Mouse (Mus musculus) heart, embryonic 16.5 days (tissue): ENCODE data around the gene Rubcnl. TPM values are rescaled to one million over a fixed set of nuclear protein-coding genes. Genes with fewer than 3 reads are reported as not detected.

Experiments used
- ATAC-seq: fragments of 200-750 bp; cut with Nextera tagmentation; replicated peaks from 2 replicates; pipeline ENCODE4 v1.8.0; 2017; ENCODE audit warnings: moderate number of reproducible peaks; ENCODE audit not compliant: insufficient read depth, low FRiP score; ENCODE audit errors: extremely low read depth
- H3K27ac ChIP-seq: fragments of 300-500 bp; sonication (generic); 2 replicates; pipeline ENCODE4 v1.5.1; 2014; ENCODE audit warnings: mild to moderate bottlenecking, low read length, control low read depth, moderate library complexity
- H3K27me3 ChIP-seq: fragments of 300-500 bp; sonication (generic); 2 replicates; pipeline ENCODE4 v1.6.1; 2014; ENCODE audit warnings: low read length, mixed read lengths; ENCODE audit not compliant: control insufficient read depth, insufficient read depth
- H3K36me3 ChIP-seq: fragments of 300-500 bp; sonication (generic); 2 replicates; pipeline ENCODE4 v1.6.1; 2014; ENCODE audit not compliant: control insufficient read depth, insufficient read depth
- H3K4me1 ChIP-seq: fragments of 300-500 bp; sonication (generic); 2 replicates; pipeline ENCODE4 v1.6.1; 2014; ENCODE audit warnings: low read length, mixed read lengths; ENCODE audit not compliant: control insufficient read depth, insufficient read depth
- H3K4me2 ChIP-seq: fragments of 300-500 bp; sonication (generic); 2 replicates; pipeline ENCODE4 v1.6.1; 2014; ENCODE audit warnings: low read depth, mild to moderate bottlenecking, control low read depth, low read length
- H3K4me3 ChIP-seq: fragments of 300-500 bp; sonication (generic); 2 replicates; pipeline ENCODE4 v1.5.1; 2014; ENCODE audit warnings: mild to moderate bottlenecking, control low read depth, low read length
- H3K9ac ChIP-seq: fragments of 300-500 bp; sonication (generic); 2 replicates; pipeline ENCODE4 v1.6.1; 2014; ENCODE audit warnings: low read length, control low read depth
- H3K9me3 ChIP-seq: fragments of 300-500 bp; sonication (generic); replicated peaks from 2 replicates; pipeline ENCODE4 v1.6.1; 2016; ENCODE audit warnings: low read length; ENCODE audit not compliant: control insufficient read depth
- WGBS: fragments of 180-500 bp; shearing (Covaris S2); extraction: QIAGEN DNeasy Blood & Tissue Kit; methylation state at CpG from one replicate; pipeline ENCODE4 v1.1.7; 2014; 5-methylcytosine and 5-hydroxymethylcytosine counted together
- polyA plus RNA-seq: library from polyadenylated mRNA; unstranded; fragments of >200 nt; fragmentation: Nextera tagmentation; extraction: Ambion mirVana; gene quantifications from 2 replicates; pipeline ENCODE4 v1.2.1, GENCODE M21; 2015

Rubcnl gene
- polyA plus RNA-seq, 1 experiment from 2014 or later: 2.0 TPM

DNA sequence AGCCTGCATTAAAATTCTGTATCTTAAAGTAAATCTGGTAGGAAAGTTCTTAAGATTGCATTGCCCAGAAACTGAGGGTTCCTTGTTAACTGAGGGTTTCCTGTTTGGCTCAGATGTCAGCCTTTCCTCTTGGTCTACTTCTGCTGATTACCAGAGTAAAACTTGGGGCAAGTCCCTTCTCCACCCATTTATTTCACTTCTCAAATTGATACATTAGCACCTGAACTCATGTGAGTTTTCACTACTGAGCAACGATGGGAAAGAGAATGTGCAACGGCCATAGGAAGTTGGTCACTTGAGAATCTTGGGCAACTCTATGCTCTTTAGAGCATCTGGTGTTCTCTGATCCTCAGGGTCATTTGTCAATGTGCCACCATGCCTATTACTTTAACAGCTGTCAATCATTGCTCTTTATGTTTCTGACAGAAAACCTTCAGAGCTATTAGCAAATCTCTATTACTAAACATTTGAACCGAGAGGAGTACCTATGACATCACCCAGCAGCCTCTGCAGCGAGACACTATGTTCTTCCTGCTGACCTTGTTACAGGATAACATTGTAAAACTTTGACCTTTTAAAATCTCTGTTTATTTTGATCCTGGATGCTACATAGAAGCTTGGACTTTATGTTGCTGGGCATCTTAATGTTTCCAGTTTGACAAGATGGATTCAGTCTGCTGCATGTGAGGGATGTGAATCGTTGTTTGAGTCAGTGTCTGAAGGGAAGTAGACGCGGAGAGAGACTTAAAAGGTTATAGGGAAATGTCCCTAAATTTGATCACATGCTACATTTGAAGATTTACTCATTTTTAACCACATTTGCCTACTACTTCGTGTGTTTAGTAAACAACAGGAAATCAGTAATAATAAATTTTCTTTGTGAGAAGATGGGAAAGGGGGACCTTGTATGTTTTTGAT, 9.2 kb downstream of the Rubcnl start:
- ATAC-seq: no peak
- H3K4me3 ChIP-seq: no peak overlapping the region
- H3K9me3 ChIP-seq: no peaks in the 10 kb centered on the region
- no peak overlapping the region for H3K27ac ChIP-seq
- no peaks in the 10 kb centered on the region for H3K27me3 ChIP-seq
- WGBS: 73% methylated on average over 8 of the region's 8 CpGs
- H3K9ac ChIP-seq: no peak overlapping the region
- H3K36me3 ChIP-seq: no peaks in the 10 kb centered on the region
- H3K4me2 ChIP-seq: no peak overlapping the region
- peaks cover 10% of the 10 kb centered on the region for H3K4me1 ChIP-seq

DNA sequence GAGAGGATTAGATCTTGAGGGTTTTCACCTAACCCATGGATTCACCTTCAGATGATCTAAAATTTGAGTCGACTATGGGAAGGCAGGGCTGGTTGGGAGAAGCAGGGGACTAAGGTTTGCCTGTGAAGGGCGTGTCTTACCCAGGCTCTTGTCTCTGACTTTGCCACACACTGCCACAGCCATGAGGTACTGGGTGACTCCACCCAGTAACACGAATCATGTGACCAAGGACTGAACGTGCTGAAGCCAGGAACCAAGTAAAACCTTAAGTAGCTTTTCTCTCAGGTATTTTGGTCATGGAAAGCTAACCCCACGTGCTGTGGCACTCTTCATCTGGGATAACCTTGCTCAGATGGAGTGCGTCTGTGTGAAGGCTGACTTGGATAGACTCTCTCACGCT, 14.9 kb downstream of the Rubcnl start:
- Histone ChIP-seq H3K9ac (no peak overlapping the region), H3K36me3 (no peaks in the 10 kb centered on the region), H3K27ac (no peak overlapping the region), H3K4me3 (no peak overlapping the region), H3K4me2 (no peak overlapping the region), H3K9me3 (no peaks in the 10 kb centered on the region), H3K4me1 (0 out of 2 replicates have a peak, but pooled peaks cover 2% of the 10 kb centered on the region), H3K27me3 (no peaks in the 10 kb centered on the region)
- 66% methylated on average over 7 of the region's 7 CpGs for WGBS
- no peak for ATAC-seq

DNA sequence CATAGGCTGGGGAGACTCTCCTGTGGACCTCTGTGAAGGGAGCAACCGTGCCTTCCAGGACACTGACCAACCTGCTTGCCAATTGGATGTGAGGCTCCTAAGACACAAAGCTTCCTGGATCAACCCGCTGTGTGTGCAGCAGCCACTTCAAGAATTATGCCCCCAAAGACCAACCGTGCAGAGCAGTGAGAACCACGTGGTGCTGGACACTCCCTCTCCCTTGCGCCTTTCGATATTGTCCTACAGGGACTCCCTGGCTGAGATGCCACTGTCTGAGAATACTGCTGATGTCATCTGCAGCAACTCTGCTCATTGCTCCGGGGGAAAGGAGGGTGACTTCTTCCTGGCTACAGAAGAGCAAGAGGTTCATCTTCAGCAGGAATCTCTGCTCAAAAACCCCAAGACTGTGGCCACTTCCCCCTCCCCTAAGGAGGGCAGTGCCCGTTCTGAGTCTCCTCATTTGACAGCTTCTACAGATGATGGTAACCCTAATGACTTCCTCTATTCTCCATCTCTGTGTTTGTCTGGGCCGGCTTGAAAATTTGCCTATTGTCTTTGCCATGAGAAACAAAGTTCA, 16.3 kb downstream of the Rubcnl start:
- Histone ChIP-seq H3K4me2 (no peak overlapping the region), H3K4me1 (0 out of 2 replicates have a peak, but pooled peaks cover 2% of the 10 kb centered on the region), H3K27ac (no peak overlapping the region), H3K36me3 (no peaks in the 10 kb centered on the region), H3K27me3 (no peaks in the 10 kb centered on the region), H3K9ac (no peak overlapping the region), H3K9me3 (no peaks in the 10 kb centered on the region), H3K4me3 (no peak overlapping the region)
- no peak for ATAC-seq
- 70% methylated on average over 9 of the region's 9 CpGs for WGBS

DNA sequence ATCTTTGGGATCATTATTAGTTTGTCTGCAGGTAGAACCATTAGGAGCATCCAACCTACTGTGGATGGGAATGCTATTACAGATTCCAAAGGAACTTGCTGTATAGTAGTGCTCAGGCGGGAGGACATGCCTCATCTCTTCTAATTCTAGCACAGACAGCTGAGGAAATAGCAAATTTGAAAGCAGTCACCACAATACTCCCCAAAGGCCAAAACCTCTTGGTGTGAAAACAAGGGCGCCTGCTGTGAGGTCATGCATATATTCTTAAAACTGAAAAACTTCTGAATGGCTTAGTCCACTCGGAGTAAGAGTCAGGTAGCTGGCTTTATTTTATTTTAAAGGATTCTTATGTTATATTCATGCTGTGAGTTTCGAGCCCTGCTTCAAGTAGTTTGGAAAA, 16.9 kb downstream of the Rubcnl start:
- H3K36me3 ChIP-seq: no peaks in the 10 kb centered on the region
- no peak overlapping the region for H3K4me2 ChIP-seq
- 81% methylated on average over 4 of the region's 4 CpGs for WGBS
- ATAC-seq: no peak
- H3K9me3 ChIP-seq: no peaks in the 10 kb centered on the region
- no peak overlapping the region for H3K27ac ChIP-seq
- H3K4me3 ChIP-seq: no peak overlapping the region
- H3K9ac ChIP-seq: no peak overlapping the region
- no peaks in the 10 kb centered on the region for H3K27me3 ChIP-seq
- 0 out of 2 replicates have a peak, but pooled peaks cover 2% of the 10 kb centered on the region for H3K4me1 ChIP-seq

DNA sequence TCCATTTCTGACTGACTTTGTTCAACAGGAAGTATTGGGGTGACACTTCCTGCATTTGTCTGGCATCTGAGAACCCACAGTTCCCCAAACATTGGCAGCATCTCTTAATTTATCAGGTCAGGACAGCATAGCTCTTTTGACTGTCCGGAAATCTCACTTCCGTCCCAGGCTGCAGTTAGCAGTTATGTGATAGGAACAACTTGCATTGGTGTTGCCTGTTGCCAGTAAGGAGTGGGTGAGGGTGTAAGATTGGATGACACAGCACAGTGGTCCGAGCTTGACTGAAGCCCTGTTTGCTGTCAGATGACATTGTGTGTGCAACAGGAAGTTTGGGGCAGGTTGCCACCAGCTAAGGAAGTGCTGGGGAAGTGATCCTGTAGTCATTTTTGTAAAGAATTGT, 18.4 kb downstream of the Rubcnl start:
- Histone ChIP-seq H3K9ac (no peak overlapping the region), H3K27ac (no peak overlapping the region), H3K4me1 (0 out of 2 replicates have a peak, but pooled peaks cover 2% of the 10 kb centered on the region), H3K9me3 (no peaks in the 10 kb centered on the region), H3K4me3 (no peak overlapping the region), H3K4me2 (no peak overlapping the region), H3K36me3 (no peaks in the 10 kb centered on the region), H3K27me3 (no peaks in the 10 kb centered on the region)
- 62% methylated on average over 3 of the region's 3 CpGs for WGBS
- no peak for ATAC-seq

DNA sequence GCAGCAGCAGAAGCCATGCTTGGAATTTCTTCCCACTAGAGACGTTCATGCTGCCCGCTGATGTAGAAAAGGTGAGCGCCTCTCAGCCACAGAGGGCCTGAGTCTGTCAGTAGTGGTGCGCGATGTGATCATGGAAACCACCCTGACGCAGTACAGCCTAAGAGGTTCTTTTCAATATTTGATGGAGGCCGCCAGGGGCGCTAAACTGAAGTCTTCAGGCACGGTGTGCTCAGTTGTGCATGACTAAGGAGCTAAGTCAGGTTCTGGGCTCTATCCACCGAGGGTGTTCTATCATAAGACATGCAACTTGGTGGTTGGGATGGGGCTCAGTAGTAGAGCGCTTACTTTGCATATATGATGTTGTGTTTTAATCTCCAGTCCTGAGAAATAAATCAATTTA, 19.6 kb downstream of the Rubcnl start:
- Histone ChIP-seq H3K36me3 (no peaks in the 10 kb centered on the region), H3K9me3 (no peaks in the 10 kb centered on the region), H3K27ac (no peak overlapping the region), H3K4me2 (no peak overlapping the region), H3K4me1 (0 out of 2 replicates have a peak, but pooled peaks cover 2% of the 10 kb centered on the region), H3K4me3 (no peak overlapping the region), H3K27me3 (no peaks in the 10 kb centered on the region), H3K9ac (no peak overlapping the region)
- WGBS: 59% methylated on average over 11 of the region's 11 CpGs
- no peak for ATAC-seq

DNA sequence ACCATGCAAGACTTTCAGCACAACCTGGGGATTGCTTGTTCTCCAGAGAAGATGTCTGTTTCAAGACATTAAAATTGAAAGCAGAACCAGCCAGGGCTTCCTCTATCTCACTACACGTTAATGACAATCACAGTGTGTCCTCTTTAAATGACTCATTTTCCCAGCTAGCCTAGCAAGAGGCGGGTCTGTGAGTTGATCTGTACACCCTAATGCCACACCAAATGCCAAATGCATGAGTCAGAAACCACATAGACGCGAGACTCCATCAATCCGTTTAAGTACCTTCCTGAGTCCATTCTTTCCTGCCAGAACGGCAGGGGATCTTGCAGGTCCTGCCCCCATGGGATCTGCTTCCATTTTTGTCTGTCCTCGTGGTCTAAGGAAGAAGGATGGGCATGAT, 29.4 kb downstream of the Rubcnl start:
- no peak overlapping the region for H3K9ac ChIP-seq
- ATAC-seq: no peak
- H3K9me3 ChIP-seq: no peaks in the 10 kb centered on the region
- no peak overlapping the region for H3K4me2 ChIP-seq
- 50% methylated on average over 7 of the region's 7 CpGs for WGBS
- H3K4me1 ChIP-seq: no peaks in the 10 kb centered on the region
- no peak overlapping the region for H3K4me3 ChIP-seq
- H3K27me3 ChIP-seq: no peaks in the 10 kb centered on the region
- H3K27ac ChIP-seq: no peak overlapping the region
- H3K36me3 ChIP-seq: no peaks in the 10 kb centered on the region

DNA sequence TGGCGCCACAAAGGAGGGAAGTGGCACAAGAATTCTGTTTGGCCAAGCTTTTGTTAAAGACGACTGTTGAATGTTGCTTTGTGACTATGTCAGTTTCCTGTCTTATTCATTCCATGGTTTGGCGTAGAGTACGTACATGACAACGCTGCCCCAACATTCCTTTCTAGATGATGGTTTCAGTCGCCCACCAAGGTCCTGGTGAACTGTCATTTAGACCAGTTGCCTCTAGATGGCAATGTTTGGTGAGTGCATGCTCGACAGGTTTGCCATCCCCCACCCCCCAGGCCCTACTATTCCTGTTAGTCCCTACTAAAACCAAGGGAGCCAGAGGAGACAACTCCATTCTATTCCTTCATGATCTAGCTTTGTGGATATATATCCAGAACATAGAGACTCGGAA, 36.6 kb downstream of the Rubcnl start:
- no peak overlapping the region for H3K4me2 ChIP-seq
- ATAC-seq: no peak
- H3K36me3 ChIP-seq: no peaks in the 10 kb centered on the region
- H3K9me3 ChIP-seq: no peaks in the 10 kb centered on the region
- H3K27ac ChIP-seq: no peak overlapping the region
- H3K4me1 ChIP-seq: no peaks in the 10 kb centered on the region
- WGBS: 58% methylated on average over 8 of the region's 8 CpGs
- H3K9ac ChIP-seq: no peak overlapping the region
- no peaks in the 10 kb centered on the region for H3K27me3 ChIP-seq
- H3K4me3 ChIP-seq: no peak overlapping the region
